Mouse (Mus musculus): ENCODE data around the gene Rfc4. TPM values are rescaled to one million over a fixed set of nuclear protein-coding genes. Genes with fewer than 3 reads are reported as not detected.

Rfc4 gene
- total RNA-seq (2023; ENCODE audit: inconsistent age), result 8.4 to 14.2 TPM (median 10.3 TPM) in 4 replicates

DNA sequence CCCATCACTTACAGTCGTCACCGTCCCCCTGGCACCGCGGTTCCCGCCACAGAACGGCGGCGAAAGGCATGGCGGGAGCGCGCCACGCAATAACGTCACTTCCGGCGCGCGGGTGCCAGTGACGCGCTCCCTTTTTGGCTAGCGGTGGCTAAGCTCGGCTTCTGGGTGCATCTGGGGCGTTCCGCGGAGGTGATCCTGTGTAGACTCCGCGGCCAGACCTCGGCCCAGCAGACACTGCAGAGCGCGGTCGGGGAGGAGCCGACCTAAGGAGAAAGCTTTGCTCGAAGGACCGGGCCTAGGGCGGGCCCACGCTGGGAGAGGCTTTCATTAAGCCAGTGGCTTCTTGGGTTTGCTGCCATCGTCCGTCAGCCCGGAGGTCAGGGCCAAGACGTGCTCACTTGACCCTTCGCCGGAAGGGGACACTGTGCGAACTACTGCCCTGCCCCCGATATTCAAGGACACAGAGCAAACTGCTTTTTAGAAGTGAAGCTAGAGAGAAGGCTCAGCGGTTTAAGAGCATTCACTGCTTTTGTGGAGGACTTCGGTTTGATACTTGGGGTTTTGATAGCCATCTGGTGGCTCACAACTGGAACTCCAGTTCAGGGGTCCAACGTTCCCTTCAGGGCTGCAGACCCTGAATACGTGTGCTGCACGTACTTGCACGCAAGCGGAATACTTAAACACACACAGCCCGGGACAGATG, at the start of gene Rfc4:
Gene Rfc4 (minus strand): TSS at position 65 of the 703 bp plus-strand sequence.

DNA sequence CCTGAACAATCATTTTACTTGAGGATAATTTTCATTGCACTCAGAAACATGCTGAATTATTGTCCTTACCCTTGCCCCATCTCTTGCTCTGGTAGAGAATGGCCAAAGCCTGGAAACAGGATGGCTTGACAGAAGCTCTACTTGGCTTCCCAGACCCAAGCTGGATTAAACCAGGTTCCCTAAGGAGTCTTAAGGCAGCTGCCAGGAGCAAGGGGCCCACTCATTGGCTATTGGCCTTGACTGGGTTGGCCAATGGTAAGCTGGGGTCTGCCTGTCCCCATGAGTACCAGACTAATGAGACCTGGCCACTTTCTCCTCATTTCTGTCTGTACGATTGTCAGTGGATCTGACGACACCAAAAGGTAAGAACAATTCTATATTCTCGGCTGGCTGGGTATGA, 18.7 kb upstream of the Rfc4 start, which contains the start of gene Adipoq:
Gene Adipoq (plus strand): TSS at position 257 of the 400 bp plus-strand sequence.

GRCm38 (mm10) chr16:23107231-23107942, 20.1 kb downstream of the Rfc4 start, which contains the start of gene Eif4a2:
Gene Eif4a2, plus strand, starts transcription at chr16:23107444.

Other genes starting within 250 kb of the Rfc4 start
- not detected in 4 replicates for gene Ahsg, start 236.5 kb downstream of the Rfc4 start, total RNA-seq (2023; ENCODE audit: inconsistent age)
- gene Fetub, start 209.4 kb downstream of the Rfc4 start, total RNA-seq (2023; ENCODE audit: inconsistent age), result not detected in 4 replicates
- gene Hrg, start 176.7 kb downstream of the Rfc4 start, total RNA-seq (2023; ENCODE audit: inconsistent age), result not detected in 4 replicates
- gene Kng2, start 98.3 kb downstream of the Rfc4 start, total RNA-seq (2023; ENCODE audit: inconsistent age), result not detected in 4 replicates
- not detected in 4 replicates for gene Kng1, start 69.9 kb downstream of the Rfc4 start, total RNA-seq (2023; ENCODE audit: inconsistent age)
- 1,189 to 1,229 TPM (median 1,224 TPM) in 4 replicates for gene Eif4a2, start 20.3 kb downstream of the Rfc4 start, total RNA-seq (2023; ENCODE audit: inconsistent age)
- not detected in 4 replicates for gene Adipoq, start 18.8 kb upstream of the Rfc4 start, total RNA-seq (2023; ENCODE audit: inconsistent age)
- 123 to 161 TPM (median 148 TPM) in 4 replicates for gene St6gal1, start 97.0 kb upstream of the Rfc4 start, total RNA-seq (2023; ENCODE audit: inconsistent age)

Data from B cell, adult (primary cell).